Mouse (Mus musculus): ENCODE data around the gene Fam129a. TPM values are rescaled to one million over a fixed set of nuclear protein-coding genes. Genes with fewer than 3 reads are reported as not detected.
A peak's percentile ranks its signal among the peaks of the same experiment; 100 is the strongest.

Gene Fam129a
- polyA plus RNA-seq, 1 experiment from 2014 or later: 16.3 TPM

- WGBS: 51% methylated on average over 5 of the region's 5 CpGs
- H3K4me2 ChIP-seq (ENCODE audit: low read depth, low read length): no peak overlapping the region
- ATAC-seq (ENCODE audit: low read depth): peak; percentile 41; the same call in 1 of the 2 replicates
- H3K4me1 ChIP-seq (ENCODE audit: control insufficient read depth, insufficient read depth, low read length): peaks cover 4% of the 10 kb centered on the region; the same call in 1 of the 2 replicates
- H3K27ac ChIP-seq (replicated peaks; ENCODE audit: low read depth, low read length): no peak overlapping the region
- H3K27me3 ChIP-seq (replicated peaks; ENCODE audit: control insufficient read depth, insufficient read depth, low read length): no peaks in the 10 kb centered on the region
- H3K36me3 ChIP-seq (ENCODE audit: control insufficient read depth, insufficient read depth, low read length): no peaks in the 10 kb centered on the region
- H3K4me3 ChIP-seq (ENCODE audit: low read depth, low read length): no peak overlapping the region
- no peak overlapping the region for H3K9ac ChIP-seq (ENCODE audit: low read depth, low read length)
- DNase-seq (ENCODE audit: low spot score): peak; percentile 41
- no peaks in the 10 kb centered on the region for H3K9me3 ChIP-seq (ENCODE audit: control insufficient read depth, low read length)
Measured at GRCm38 (mm10) chr1:151710424-151711055, 139.6 kb downstream of the Fam129a start.

GRCm38 (mm10) chr1:151711062-151711461, 140.1 kb downstream of the Fam129a start:
- WGBS: 66% methylated on average over 7 of the region's 7 CpGs

GRCm38 (mm10) chr1:151712664-151713063, 141.7 kb downstream of the Fam129a start:
- Histone ChIP-seq H3K9ac (ENCODE audit: low read depth, low read length) (no peak overlapping the region), H3K27me3 (replicated peaks; ENCODE audit: control insufficient read depth, insufficient read depth, low read length) (no peaks in the 10 kb centered on the region), H3K9me3 (ENCODE audit: control insufficient read depth, low read length) (no peaks in the 10 kb centered on the region), H3K4me1 (ENCODE audit: control insufficient read depth, insufficient read depth, low read length) (peaks cover 4% of the 10 kb centered on the region; the same call in 1 of the 2 replicates), H3K27ac (replicated peaks; ENCODE audit: low read depth, low read length) (no peak overlapping the region), H3K36me3 (ENCODE audit: control insufficient read depth, insufficient read depth, low read length) (no peaks in the 10 kb centered on the region), H3K4me2 (ENCODE audit: low read depth, low read length) (no peak overlapping the region), H3K4me3 (ENCODE audit: low read depth, low read length) (no peak overlapping the region)
- WGBS: 38% methylated on average over 5 of the region's 5 CpGs
- ATAC-seq (ENCODE audit: low read depth) (no peak), DNase-seq (ENCODE audit: low spot score) (no peak)

More at GRCm38 (mm10) chr1:151711062-151711461, 140.1 kb downstream of the Fam129a start:
- Histone ChIP-seq H3K4me2 (ENCODE audit: low read depth, low read length) (no peak overlapping the region), H3K27ac (replicated peaks; ENCODE audit: low read depth, low read length) (no peak overlapping the region), H3K36me3 (ENCODE audit: control insufficient read depth, insufficient read depth, low read length) (no peaks in the 10 kb centered on the region), H3K9ac (ENCODE audit: low read depth, low read length) (no peak overlapping the region), H3K4me3 (ENCODE audit: low read depth, low read length) (no peak overlapping the region), H3K9me3 (ENCODE audit: control insufficient read depth, low read length) (no peaks in the 10 kb centered on the region), H3K27me3 (replicated peaks; ENCODE audit: control insufficient read depth, insufficient read depth, low read length) (no peaks in the 10 kb centered on the region), H3K4me1 (ENCODE audit: control insufficient read depth, insufficient read depth, low read length) (peaks cover 4% of the 10 kb centered on the region; the same call in 1 of the 2 replicates)
- ATAC-seq (ENCODE audit: low read depth) (no peak), DNase-seq (ENCODE audit: low spot score) (no peak)

GRCm38 (mm10) chr1:151713622-151714021, 142.6 kb downstream of the Fam129a start:
- Histone ChIP-seq H3K4me2 (ENCODE audit: low read depth, low read length) (no peak overlapping the region), H3K4me1 (ENCODE audit: control insufficient read depth, insufficient read depth, low read length) (peaks cover 4% of the 10 kb centered on the region; the same call in 1 of the 2 replicates), H3K27ac (replicated peaks; ENCODE audit: low read depth, low read length) (no peak overlapping the region), H3K9me3 (ENCODE audit: control insufficient read depth, low read length) (no peaks in the 10 kb centered on the region), H3K36me3 (ENCODE audit: control insufficient read depth, insufficient read depth, low read length) (no peaks in the 10 kb centered on the region), H3K4me3 (ENCODE audit: low read depth, low read length) (no peak overlapping the region), H3K9ac (ENCODE audit: low read depth, low read length) (no peak overlapping the region), H3K27me3 (replicated peaks; ENCODE audit: control insufficient read depth, insufficient read depth, low read length) (no peaks in the 10 kb centered on the region)
- ATAC-seq (ENCODE audit: low read depth): no peak
- DNase-seq (ENCODE audit: low spot score): no peak

- DNase-seq (ENCODE audit: low spot score) (no peak), ATAC-seq (ENCODE audit: low read depth) (no peak)
- no peaks in the 10 kb centered on the region for H3K4me1 ChIP-seq (ENCODE audit: control insufficient read depth, insufficient read depth, low read length)
- H3K4me2 ChIP-seq (ENCODE audit: low read depth, low read length): no peak overlapping the region
- WGBS: 80% methylated on average over 11 of the region's 11 CpGs
- no peak overlapping the region for H3K9ac ChIP-seq (ENCODE audit: low read depth, low read length)
- H3K9me3 ChIP-seq (ENCODE audit: control insufficient read depth, low read length): no peaks in the 10 kb centered on the region
- H3K27ac ChIP-seq (replicated peaks; ENCODE audit: low read depth, low read length): no peak overlapping the region
- no peaks in the 10 kb centered on the region for H3K27me3 ChIP-seq (replicated peaks; ENCODE audit: control insufficient read depth, insufficient read depth, low read length)
- H3K36me3 ChIP-seq (ENCODE audit: control insufficient read depth, insufficient read depth, low read length): no peaks in the 10 kb centered on the region
- no peak overlapping the region for H3K4me3 ChIP-seq (ENCODE audit: low read depth, low read length)
Measured at GRCm38 (mm10) chr1:151716024-151716710, 145.2 kb downstream of the Fam129a start.

GRCm38 (mm10) chr1:151717624-151718023, 146.6 kb downstream of the Fam129a start:
- ATAC-seq (ENCODE audit: low read depth): no peak
- no peak overlapping the region for H3K4me3 ChIP-seq (ENCODE audit: low read depth, low read length)
- H3K4me2 ChIP-seq (ENCODE audit: low read depth, low read length): no peak overlapping the region
- H3K36me3 ChIP-seq (ENCODE audit: control insufficient read depth, insufficient read depth, low read length): no peaks in the 10 kb centered on the region
- WGBS: 84% methylated on average over 5 of the region's 5 CpGs
- no peaks in the 10 kb centered on the region for H3K9me3 ChIP-seq (ENCODE audit: control insufficient read depth, low read length)
- no peak overlapping the region for H3K9ac ChIP-seq (ENCODE audit: low read depth, low read length)
- H3K4me1 ChIP-seq (ENCODE audit: control insufficient read depth, insufficient read depth, low read length): no peaks in the 10 kb centered on the region
- DNase-seq (ENCODE audit: low spot score): no peak
- no peak overlapping the region for H3K27ac ChIP-seq (replicated peaks; ENCODE audit: low read depth, low read length)
- H3K27me3 ChIP-seq (replicated peaks; ENCODE audit: control insufficient read depth, insufficient read depth, low read length): no peaks in the 10 kb centered on the region

GRCm38 (mm10) chr1:151718575-151718974, 147.6 kb downstream of the Fam129a start:
- H3K9ac ChIP-seq (ENCODE audit: low read depth, low read length): no peak overlapping the region
- H3K4me3 ChIP-seq (ENCODE audit: low read depth, low read length): no peak overlapping the region
- DNase-seq (ENCODE audit: low spot score): no peak
- H3K9me3 ChIP-seq (ENCODE audit: control insufficient read depth, low read length): no peaks in the 10 kb centered on the region
- no peaks in the 10 kb centered on the region for H3K4me1 ChIP-seq (ENCODE audit: control insufficient read depth, insufficient read depth, low read length)
- ATAC-seq (ENCODE audit: low read depth): no peak
- H3K27me3 ChIP-seq (replicated peaks; ENCODE audit: control insufficient read depth, insufficient read depth, low read length): no peaks in the 10 kb centered on the region
- H3K36me3 ChIP-seq (ENCODE audit: control insufficient read depth, insufficient read depth, low read length): no peaks in the 10 kb centered on the region
- no peak overlapping the region for H3K27ac ChIP-seq (replicated peaks; ENCODE audit: low read depth, low read length)
- no peak overlapping the region for H3K4me2 ChIP-seq (ENCODE audit: low read depth, low read length)
- WGBS: 80% methylated on average over 8 of the region's 8 CpGs

- H3K9ac ChIP-seq (ENCODE audit: low read depth, low read length): no peak overlapping the region
- H3K36me3 ChIP-seq (ENCODE audit: control insufficient read depth, insufficient read depth, low read length): no peaks in the 10 kb centered on the region
- 77% methylated on average over 5 of the region's 5 CpGs for WGBS
- no peak overlapping the region for H3K4me2 ChIP-seq (ENCODE audit: low read depth, low read length)
- no peak for DNase-seq (ENCODE audit: low spot score)
- no peak for ATAC-seq (ENCODE audit: low read depth)
- no peaks in the 10 kb centered on the region for H3K4me1 ChIP-seq (ENCODE audit: control insufficient read depth, insufficient read depth, low read length)
- H3K4me3 ChIP-seq (ENCODE audit: low read depth, low read length): no peak overlapping the region
- no peak overlapping the region for H3K27ac ChIP-seq (replicated peaks; ENCODE audit: low read depth, low read length)
- no peaks in the 10 kb centered on the region for H3K27me3 ChIP-seq (replicated peaks; ENCODE audit: control insufficient read depth, insufficient read depth, low read length)
- no peaks in the 10 kb centered on the region for H3K9me3 ChIP-seq (ENCODE audit: control insufficient read depth, low read length)
Measured at GRCm38 (mm10) chr1:151719911-151720310, 148.9 kb downstream of the Fam129a start.

- Histone ChIP-seq H3K27me3 (replicated peaks; ENCODE audit: control insufficient read depth, insufficient read depth, low read length) (no peaks in the 10 kb centered on the region), H3K27ac (replicated peaks; ENCODE audit: low read depth, low read length) (no peak overlapping the region), H3K4me2 (ENCODE audit: low read depth, low read length) (no peak overlapping the region), H3K9ac (ENCODE audit: low read depth, low read length) (no peak overlapping the region), H3K36me3 (ENCODE audit: control insufficient read depth, insufficient read depth, low read length) (no peaks in the 10 kb centered on the region), H3K4me3 (ENCODE audit: low read depth, low read length) (no peak overlapping the region), H3K9me3 (ENCODE audit: control insufficient read depth, low read length) (no peaks in the 10 kb centered on the region), H3K4me1 (ENCODE audit: control insufficient read depth, insufficient read depth, low read length) (no peaks in the 10 kb centered on the region)
- ATAC-seq (ENCODE audit: low read depth) (no peak), DNase-seq (ENCODE audit: low spot score) (no peak)
- 79% methylated on average over 2 of the region's 2 CpGs for WGBS
Measured at GRCm38 (mm10) chr1:151720566-151720965, 149.6 kb downstream of the Fam129a start.
